Mouse (Mus musculus) liver, embryonic 14.5 days (tissue): ENCODE measurements at regions not wholly inside any gene's neighbourhood (a gene's known extent, or its start where the extent isn't known, plus 50 kb on each side); places are given as distances from the start of the nearest gene placed in this dataset.
A peak's percentile ranks its signal among the peaks of the same experiment; 100 is the strongest.

ENCODE experiments used
- ATAC-seq: fragments of 200-750 bp; cut with Nextera tagmentation; 2 replicates; pipeline ENCODE4 v1.8.0; 2017; ENCODE audit warnings: moderate number of reproducible peaks, mild to moderate bottlenecking, moderate library complexity; ENCODE audit not compliant: insufficient read depth
- DNase-seq, 3 experiments: peaks; one replicate each; pipeline ENCODE4 v3.0.0-alpha.2; 2012 to 2013; ENCODE audit warnings: low read depth in 3 of 3, low spot score in 3 of 3
- H3K27ac ChIP-seq: fragments of 300-500 bp; sonication (generic); 2 replicates; pipeline ENCODE4 v1.5.1; 2014; ENCODE audit warnings: moderate library complexity, mild to moderate bottlenecking, control low read depth, inconsistent platforms
- H3K27me3 ChIP-seq: fragments of 300-500 bp; sonication (generic); 2 replicates; pipeline ENCODE4 v1.6.1; 2014; ENCODE audit warnings: mild to moderate bottlenecking, low read length, moderate library complexity; ENCODE audit not compliant: control insufficient read depth, insufficient read depth
- H3K36me3 ChIP-seq: fragments of 300-500 bp; sonication (generic); replicated peaks from 2 replicates; pipeline ENCODE4 v1.6.1; 2014; ENCODE audit warnings: low read depth; ENCODE audit not compliant: control insufficient read depth, insufficient read depth
- H3K4me1 ChIP-seq, 2 experiments: fragments of 200-500 bp in 1 of 2; fragments of 300-500 bp in 1 of 2; sonication (generic) in 1 of 2; replicated peaks; 2 replicates each; pipeline ENCODE4 v1.6.1; 2012 to 2014; ENCODE audit warnings: antibody characterized with exemption in 1 of 2, inconsistent platforms in 1 of 2, low read length in 1 of 2; ENCODE audit not compliant: control insufficient read depth in 2 of 2, insufficient read depth in 2 of 2
- H3K4me2 ChIP-seq: fragments of 300-500 bp; sonication (generic); 2 replicates; pipeline ENCODE4 v1.6.1; 2014; ENCODE audit warnings: low read depth, mild to moderate bottlenecking, control low read depth, moderate library complexity
- H3K4me3 ChIP-seq, 2 experiments: fragments of 200-500 bp in 1 of 2; fragments of 300-500 bp in 1 of 2; sonication (generic) in 1 of 2; 2 replicates each; pipeline ENCODE4 v1.5.1; 2012 to 2014; ENCODE audit warnings: low read depth in 2 of 2, low read length in 2 of 2, mild to moderate bottlenecking in 2 of 2, control low read depth in 1 of 2, inconsistent platforms in 1 of 2, moderate library complexity in 1 of 2; ENCODE audit not compliant: insufficient read depth in 1 of 2
- H3K9ac ChIP-seq: fragments of 300-500 bp; sonication (generic); replicated peaks from 2 replicates; pipeline ENCODE4 v1.6.1; 2014; ENCODE audit warnings: mild to moderate bottlenecking, control low read depth, moderate library complexity
- H3K9me3 ChIP-seq: fragments of 300-500 bp; sonication (generic); 2 replicates; pipeline ENCODE4 v1.6.1; 2016; ENCODE audit warnings: low read length, mixed read lengths; ENCODE audit not compliant: control insufficient read depth
- CTCF ChIP-seq: IDR thresholded peaks from 2 replicates; pipeline ENCODE4 v1.5.1; 2016; ENCODE audit warnings: antibody characterized with exemption, low read depth, control low read depth
- EP300 ChIP-seq: IDR thresholded peaks from 2 replicates; pipeline ENCODE4 v1.6.1; 2016; ENCODE audit warnings: antibody characterized with exemption, low read depth
- WGBS: fragments of 180-500 bp; shearing (Covaris S2); extraction: QIAGEN DNeasy Blood & Tissue Kit; methylation state at CpG from one replicate; pipeline ENCODE4 v1.1.7; 2014; ENCODE audit not compliant: insufficient replicate concordance; 5-methylcytosine and 5-hydroxymethylcytosine counted together

DNA sequence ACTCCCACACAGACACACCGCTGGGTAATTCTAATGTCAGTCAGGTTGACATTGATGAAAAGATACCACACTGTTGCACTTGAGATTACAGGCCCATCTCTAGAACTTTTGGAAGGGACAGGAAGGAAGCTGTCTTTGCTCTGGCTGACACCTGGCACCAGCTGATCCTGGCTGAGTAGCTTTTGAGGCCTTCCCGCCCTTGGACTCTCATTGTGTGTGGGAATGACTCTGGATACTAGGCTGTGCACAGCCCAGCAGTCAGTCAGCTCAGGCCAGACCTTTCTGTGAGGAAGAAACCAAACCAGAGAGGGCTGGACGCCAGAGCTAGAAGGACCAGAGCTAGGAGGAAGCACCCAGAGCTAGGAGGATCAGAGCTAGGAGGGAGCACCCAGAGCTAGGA, 149.0 kb upstream of the 1600014C23Rik start:
- Histone ChIP-seq H3K27ac (no peak overlapping the region), H3K4me2 (no peak overlapping the region), H3K36me3 (no peaks in the 10 kb centered on the region), H3K9me3 (no peaks in the 10 kb centered on the region; the same call in 1 of the 2 replicates), H3K4me1 (peaks cover 0 to 2% of the 10 kb centered on the region in 2 experiments; a peak in 2 of 4 replicates), H3K9ac (no peak overlapping the region), H3K4me3 (no peak overlapping the region), H3K27me3 (no peaks in the 10 kb centered on the region)
- 41% methylated on average over 3 of the region's 3 CpGs for WGBS
- ATAC-seq (no peak), DNase-seq (no peak)
- TF ChIP-seq EP300, result no peak
- no peak for TF ChIP-seq CTCF

DNA sequence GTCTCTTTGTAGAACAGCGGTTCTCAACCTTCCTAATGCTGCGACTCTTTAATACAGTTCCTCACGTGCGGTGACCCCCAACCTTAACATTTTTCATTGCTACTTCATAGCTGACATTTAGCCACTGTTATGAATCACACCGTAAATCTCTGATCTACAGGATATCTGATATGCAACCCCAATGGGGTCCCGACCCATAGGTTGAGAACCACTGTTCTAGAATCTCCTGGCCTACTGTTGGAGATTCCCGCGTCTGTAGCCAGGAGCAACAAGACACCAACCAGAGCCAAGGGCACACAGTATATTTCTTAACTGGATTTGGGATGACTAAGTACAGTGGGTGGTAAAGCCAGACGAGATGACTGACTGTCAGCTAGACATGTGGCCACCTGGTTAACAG, 147.6 kb upstream of the 1600014C23Rik start:
- no peak for DNase-seq
- TF ChIP-seq CTCF (no peak), EP300 (no peak)
- no peak overlapping the region for H3K4me2 ChIP-seq
- peaks cover 0 to 2% of the 10 kb centered on the region in 2 experiments; a peak in 2 of 4 replicates for H3K4me1 ChIP-seq
- H3K27ac ChIP-seq, result no peak overlapping the region
- H3K9me3 ChIP-seq, result no peaks in the 10 kb centered on the region; the same call in 1 of the 2 replicates
- 71% methylated on average over 9 of the region's 9 CpGs for WGBS
- ATAC-seq, result no peak
- H3K4me3 ChIP-seq, result no peak overlapping the region
- no peaks in the 10 kb centered on the region for H3K27me3 ChIP-seq
- H3K9ac ChIP-seq, result no peak overlapping the region
- no peaks in the 10 kb centered on the region for H3K36me3 ChIP-seq

DNA sequence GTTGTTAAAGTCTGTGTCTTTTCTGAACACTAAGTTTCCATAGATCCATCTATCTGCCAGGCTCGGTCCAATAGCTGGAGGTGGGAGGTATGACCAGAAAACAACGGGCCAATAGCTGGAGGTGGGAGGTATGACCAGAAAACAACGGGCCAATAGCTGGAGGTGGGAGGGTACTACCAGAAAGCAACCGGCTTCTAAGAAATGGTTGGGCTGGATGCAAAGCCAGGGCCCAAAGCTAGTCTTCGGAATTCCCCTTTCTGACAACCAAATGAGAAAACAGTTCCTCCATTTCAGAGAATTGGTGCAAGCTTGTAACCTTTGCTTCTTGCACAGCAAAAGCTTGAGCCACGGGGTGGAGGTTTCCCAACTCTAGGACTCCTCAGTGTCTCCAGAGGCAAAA, 147.1 kb upstream of the 1600014C23Rik start:
- TF ChIP-seq CTCF (no peak), EP300 (no peak)
- 58% methylated on average over 6 of the region's 6 CpGs for WGBS
- Histone ChIP-seq H3K9ac (no peak overlapping the region), H3K27me3 (no peaks in the 10 kb centered on the region), H3K4me1 (peaks cover 0 to 2% of the 10 kb centered on the region in 2 experiments; a peak in 2 of 4 replicates), H3K9me3 (no peaks in the 10 kb centered on the region; the same call in 1 of the 2 replicates), H3K4me2 (no peak overlapping the region), H3K36me3 (no peaks in the 10 kb centered on the region), H3K27ac (no peak overlapping the region), H3K4me3 (no peak overlapping the region)
- ATAC-seq, result no peak
- DNase-seq, result no peak

DNA sequence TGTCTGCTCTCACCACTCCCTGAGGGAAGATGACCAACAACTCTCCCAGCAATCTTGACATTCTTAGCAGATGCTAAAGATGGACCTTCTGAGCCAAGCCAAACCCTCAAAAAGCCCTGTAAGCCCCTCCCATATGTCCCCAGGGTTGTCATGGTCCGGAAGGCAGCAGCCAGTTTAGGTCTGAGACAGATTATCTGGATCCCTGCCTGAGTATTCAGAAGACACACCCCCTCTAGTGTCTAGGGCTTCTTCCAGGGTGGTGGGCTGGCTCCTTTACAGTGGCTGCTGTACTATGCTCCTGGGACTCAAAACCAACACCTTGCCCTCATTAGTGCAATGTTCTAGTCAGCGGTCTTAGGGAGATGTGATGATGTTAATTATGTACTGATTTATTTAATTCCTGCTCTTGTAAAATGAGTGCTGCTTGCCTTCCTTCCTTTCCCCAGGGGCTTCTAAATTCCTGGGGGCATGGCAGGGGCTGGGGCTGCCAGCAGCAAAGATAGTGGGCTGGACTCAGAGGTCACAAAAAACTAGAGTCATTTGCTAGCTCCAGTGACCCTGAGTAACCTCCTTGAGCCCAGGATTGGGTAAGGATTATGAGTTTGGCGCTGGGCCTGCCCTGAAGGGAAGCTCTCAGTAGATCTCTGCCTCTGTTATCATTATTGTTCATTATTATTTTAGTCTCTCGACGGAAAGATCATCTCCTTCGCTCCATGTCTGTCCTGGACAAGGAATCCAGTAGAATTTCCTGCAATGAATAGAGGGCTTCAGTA, 146.0 kb upstream of the 1600014C23Rik start:
- H3K4me2 ChIP-seq, result no peak overlapping the region
- TF ChIP-seq CTCF (no peak), EP300 (no peak)
- no peak overlapping the region for H3K9ac ChIP-seq
- H3K36me3 ChIP-seq, result no peaks in the 10 kb centered on the region
- no peaks in the 10 kb centered on the region; the same call in 1 of the 2 replicates for H3K9me3 ChIP-seq
- H3K27ac ChIP-seq, result no peak overlapping the region
- H3K27me3 ChIP-seq, result no peaks in the 10 kb centered on the region
- no peak for DNase-seq
- no peaks in the 10 kb centered on the region; a peak in 1 of 4 replicates for H3K4me1 ChIP-seq
- no peak for ATAC-seq
- H3K4me3 ChIP-seq, result no peak overlapping the region
- WGBS, result 71% methylated on average over 6 of the region's 6 CpGs

DNA sequence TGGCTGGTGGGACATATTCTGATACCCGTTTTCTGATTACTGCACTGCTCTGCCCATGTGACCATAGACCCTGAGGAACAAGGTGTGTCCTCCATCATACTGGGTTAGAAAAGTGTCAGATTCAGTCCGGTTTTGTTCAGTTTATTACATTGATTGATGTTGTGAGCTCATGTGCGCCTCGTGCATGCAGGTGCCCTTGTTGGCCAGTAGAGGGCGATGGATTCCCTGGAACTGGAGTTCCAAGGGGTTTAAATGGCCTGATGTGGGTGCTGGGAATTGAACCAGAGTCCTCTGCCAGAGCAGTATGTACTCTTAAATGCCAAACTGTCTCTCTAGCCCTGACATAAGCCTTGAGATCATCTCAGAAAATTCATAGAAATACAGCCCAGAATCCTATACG, 144.8 kb upstream of the 1600014C23Rik start:
- Histone ChIP-seq H3K36me3 (no peaks in the 10 kb centered on the region), H3K4me3 (no peak overlapping the region), H3K27me3 (peaks cover 6% of the 10 kb centered on the region), H3K9ac (no peak overlapping the region), H3K9me3 (no peaks in the 10 kb centered on the region; the same call in 1 of the 2 replicates), H3K4me2 (no peak overlapping the region), H3K27ac (no peak overlapping the region), H3K4me1 (peaks cover 0 to 2% of the 10 kb centered on the region in 2 experiments; a peak in 1 of 4 replicates)
- no peak for ATAC-seq
- DNase-seq, result no peak
- TF ChIP-seq EP300, result no peak
- TF ChIP-seq CTCF, result peak; percentile 62
- WGBS, result 66% methylated on average over 6 of the region's 6 CpGs
